Mouse (Mus musculus): ENCODE results near the gene Speg.

Gene Speg

DNA sequence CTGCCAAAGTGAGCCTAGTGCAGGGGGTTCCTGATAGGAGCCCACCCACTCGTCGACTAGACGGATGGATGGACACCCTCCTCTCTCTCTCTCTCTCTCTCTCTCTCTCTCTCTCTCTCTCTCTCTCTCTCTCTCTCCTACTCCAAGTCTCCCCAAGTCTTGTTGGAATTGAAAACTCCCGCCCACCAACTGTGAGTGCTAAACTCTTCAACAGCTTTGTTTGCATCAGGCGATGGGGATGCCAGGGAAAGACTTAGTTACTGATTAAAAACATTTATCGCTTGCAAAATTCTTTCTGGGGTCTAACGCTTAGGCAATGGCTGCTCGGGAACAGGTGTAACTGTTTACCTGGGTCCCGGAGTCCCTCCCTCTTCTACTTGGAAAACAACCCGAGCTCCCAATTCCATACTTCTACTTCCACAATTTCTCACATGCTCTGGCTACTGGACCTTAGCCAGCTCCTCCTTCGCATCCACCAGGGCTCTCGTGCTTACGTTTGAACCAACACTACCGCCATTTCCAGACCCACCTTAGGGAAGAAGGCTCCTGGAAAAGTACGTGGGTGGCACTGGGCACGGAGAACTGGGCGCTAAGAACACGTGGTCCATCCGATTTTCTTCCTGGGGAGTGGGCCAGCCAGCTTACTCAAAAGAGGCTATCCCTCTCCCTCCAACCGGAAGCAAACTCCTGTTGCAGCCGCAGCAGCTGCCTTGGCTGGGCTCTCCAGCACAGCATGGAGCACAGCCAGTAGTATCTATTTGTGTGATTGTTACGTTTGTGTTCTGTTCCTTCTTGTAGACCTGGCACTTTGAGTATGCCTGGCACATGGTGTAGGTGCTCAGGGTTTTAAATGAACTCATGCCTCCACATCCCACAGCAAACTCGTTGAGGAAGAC, 83.9 kb downstream of the Speg start:
- peak; percentile 74 to 81 for DNase-seq (ENCODE audit: low spot score in 2 of 2)

DNA sequence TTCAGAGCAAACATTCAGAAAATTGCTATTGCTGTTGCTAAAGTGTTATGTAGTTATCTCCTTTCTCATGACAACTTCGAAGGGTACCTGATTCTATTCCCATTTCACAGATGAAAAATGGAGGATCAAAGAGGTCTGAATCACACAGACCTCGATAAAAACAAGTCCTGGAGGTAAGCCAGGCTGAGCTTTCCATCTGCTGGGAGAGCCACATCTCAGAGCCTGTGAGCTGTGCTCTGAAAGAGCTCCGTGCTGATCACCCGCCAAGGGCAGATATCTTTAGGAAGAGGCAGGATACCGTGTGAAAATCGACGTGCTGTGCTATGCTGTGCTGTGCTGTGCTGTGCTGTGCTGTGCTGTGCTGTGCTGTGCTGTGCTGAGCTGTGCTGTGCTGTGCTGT, 85.2 kb downstream of the Speg start:
- no peak for DNase-seq (ENCODE audit: low spot score in 2 of 2)

DNA sequence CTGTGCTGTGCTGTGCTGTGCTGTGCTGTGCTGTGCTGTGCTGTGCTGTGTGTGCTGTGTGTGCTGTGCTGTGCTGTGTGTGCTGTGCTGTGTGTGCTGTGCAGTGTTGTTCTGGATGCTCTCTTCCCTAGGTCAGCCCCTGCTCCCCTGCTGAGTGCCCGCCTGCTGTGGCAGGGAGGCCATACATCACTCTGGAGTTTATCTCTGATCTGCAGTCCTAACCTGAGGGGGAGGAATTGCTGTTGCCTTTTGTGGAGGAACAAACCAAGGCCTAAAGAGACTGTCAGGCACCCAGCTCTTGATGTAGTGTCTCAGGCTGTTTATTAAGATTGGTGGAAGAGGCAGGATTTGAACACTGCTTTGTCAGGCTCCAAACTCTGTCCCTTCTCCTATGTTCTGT, 87.5 kb downstream of the Speg start:
- no peak for DNase-seq (ENCODE audit: low spot score in 2 of 2)

- DNase-seq (ENCODE audit: low spot score in 2 of 2), result no peak
These were observed 88.6 kb downstream of the Speg start for GRCm38 (mm10) chr1:75463652-75464204.

DNA sequence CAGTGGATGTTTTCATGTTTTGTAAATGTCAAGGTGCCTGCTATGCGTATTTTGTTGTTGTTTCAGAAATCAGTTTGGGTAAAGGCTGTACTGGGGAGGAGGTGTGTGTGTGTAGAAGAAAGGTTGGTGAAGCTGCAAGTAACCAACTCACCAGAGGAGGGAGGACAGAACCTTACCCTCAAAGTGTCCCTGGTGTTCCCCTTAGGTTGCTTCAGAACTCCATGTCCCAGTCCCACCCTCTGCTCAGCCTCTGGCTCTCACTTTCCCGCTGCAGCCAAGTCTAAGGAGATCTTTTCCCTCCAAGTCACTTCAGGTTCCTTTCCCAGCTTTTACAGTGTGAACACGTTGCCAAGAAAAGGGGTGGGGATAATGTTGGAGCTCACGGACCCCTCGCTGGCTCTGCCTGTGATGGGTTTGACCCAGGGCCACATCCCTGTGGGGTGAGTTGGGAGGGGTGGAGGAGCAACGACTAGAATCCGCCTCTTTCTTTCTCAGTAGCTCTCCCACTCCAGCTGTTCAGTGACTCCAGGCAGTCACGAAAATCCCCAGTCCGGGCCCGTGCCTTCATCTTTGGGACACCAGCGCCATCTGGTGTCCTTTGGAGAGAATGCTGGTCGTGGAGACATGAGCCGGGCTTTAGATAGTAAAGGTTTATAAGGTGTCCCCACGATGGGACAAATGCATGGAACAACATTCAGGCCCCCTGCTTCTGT, 92.3 kb downstream of the Speg start:
- DNase-seq (ENCODE audit: low spot score in 2 of 2), result peak; percentile 79 to 88

DNA sequence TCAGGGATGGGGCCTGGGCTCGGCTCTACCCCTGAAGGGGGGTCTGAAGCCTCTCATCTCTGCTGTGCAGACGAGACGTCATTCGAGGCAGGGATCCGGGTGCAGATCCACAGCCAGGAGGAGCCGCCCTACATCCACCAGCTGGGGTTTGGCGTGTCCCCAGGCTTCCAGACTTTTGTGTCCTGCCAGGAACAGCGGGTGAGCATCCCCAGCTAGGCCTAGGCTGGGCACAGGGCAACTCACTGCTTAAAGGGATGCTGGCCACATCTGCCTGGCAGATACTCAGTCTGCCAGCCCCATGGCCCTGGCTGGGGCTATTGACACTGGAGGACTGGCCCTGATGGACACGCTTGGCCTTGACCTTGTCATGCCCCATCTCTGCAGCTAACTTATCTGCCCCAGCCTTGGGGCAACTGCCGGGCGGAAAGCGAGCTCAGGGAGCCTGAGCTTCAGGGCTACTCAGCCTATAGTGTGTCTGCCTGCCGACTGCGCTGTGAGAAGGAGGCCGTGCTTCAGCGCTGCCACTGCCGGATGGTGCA, 94.3 kb downstream of the Speg start:
- DNase-seq (ENCODE audit: low spot score in 2 of 2), result no peak

- DNase-seq (ENCODE audit: low spot score in 2 of 2), result no peak
These were observed 101.3 kb downstream of the Speg start for GRCm38 (mm10) chr1:75476441-75476840.

- DNase-seq (ENCODE audit: low spot score in 2 of 2), result peak; percentile 86 to 88
These were observed 102.3 kb downstream of the Speg start for GRCm38 (mm10) chr1:75477264-75477965.

GRCm38 (mm10) chr1:75477966-75478290, 102.8 kb downstream of the Speg start:
- peak in 1 of 2 experiments; percentile 25 for DNase-seq (ENCODE audit: low spot score in 2 of 2)

GRCm38 (mm10) chr1:75478497-75478896, 103.4 kb downstream of the Speg start:
- no peak for DNase-seq (ENCODE audit: low spot score in 2 of 2)

DNA sequence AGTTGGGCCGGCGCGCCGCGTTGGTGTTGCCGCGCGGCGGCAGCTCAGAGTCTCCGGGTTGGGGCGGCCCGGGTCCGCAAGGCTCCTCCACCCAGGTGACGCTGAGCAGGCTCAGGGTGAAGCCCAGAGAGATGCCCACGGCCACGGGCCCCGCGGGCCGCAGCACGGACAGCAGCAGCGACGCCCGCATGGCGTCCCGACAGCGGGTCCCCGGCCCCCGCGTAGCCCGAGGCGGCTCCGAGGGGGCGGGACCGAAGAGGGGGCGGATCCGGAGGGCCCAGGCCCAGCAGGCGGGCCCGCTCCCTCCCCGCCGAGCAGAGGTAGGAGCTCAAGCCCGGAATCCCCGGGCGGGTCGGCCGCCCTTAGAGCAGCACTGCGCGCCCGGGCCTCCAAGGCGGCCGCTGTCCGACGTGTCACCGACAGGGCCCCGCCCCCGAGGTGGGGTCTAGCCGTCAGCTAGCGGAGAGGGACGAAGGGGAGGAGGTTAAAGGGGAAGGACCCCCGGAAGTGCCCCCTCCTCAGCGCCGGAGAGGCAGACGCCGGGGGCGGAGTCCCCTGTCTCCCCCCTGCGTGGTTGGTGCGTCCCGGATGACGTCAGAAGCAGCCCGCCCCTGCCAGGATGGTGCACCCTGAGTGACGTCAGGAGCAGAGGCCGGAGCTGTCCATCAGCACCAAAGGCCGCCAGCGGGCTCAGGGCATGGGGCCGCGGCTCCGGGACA, 104.0 kb downstream of the Speg start, which contains the start of the genes Chpf and Tmem198:
Gene Chpf (minus strand): TSS at position 392 of the 719 bp plus-strand sequence.
Gene Tmem198 (plus strand): TSS at position 617 of the 719 bp plus-strand sequence.
- peak; percentile 98 for DNase-seq (ENCODE audit: low spot score in 2 of 2)

DNA sequence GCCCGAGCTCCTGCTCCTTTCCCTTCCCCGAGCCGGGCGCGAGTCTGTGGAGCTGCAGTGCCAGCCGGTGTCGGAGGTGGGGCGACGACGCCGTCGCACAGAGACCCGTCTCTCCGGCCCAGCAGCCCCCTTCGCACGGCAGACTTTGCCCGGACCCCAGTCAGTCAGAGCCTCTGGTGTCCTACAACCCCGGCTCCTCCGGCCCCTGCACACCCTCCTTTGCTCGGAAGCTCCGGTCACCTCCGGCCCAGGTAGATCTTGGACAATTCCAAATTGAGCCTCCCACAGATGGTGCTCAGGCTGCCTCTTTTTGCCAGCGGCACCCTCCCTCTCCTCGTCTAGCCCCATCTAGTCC, 104.5 kb downstream of the Speg start:
- DNase-seq (ENCODE audit: low spot score in 2 of 2), result no peak

DNA sequence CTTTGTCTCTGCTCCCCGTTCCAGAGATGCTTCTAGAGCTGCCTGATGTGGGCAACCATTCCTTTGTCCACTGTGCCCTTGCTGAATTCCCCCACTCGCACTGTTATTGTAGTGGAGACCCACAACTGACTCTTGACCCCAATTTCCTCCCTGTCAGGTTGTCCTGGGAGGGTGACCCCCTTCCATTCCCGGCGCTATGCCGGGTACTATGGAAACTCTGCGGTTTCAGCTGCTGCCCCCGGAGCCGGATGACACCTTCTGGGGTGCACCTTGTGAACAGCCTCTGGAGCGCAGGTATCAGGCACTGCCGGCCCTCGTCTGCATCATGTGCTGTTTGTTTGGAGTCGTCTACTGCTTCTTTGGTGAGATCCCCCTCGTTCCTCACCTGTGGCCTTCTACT, 104.9 kb downstream of the Speg start:
- DNase-seq (ENCODE audit: low spot score in 2 of 2), result no peak

DNA sequence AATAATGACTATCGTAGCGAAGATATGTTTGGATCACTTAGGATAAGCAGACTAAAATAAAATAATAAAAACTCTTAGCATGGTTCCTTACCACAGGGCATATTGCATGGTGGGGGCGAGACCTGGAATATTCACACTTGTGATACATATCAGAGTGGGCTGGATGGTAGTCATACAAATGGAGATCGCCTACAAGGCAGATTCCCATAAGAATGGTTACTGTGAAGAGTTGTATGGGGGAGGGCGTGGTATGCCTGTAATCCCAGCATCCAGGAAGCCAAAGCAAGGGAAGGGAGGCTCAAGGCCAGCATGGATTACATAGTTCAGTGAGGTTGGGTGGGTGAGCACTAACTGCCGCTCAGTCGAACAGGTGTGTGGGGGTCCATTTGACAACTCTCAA, 105.6 kb downstream of the Speg start:
- DNase-seq (ENCODE audit: low spot score in 2 of 2), result peak in 1 of 2 experiments; percentile 50
